Mouse (Mus musculus): ENCODE measurements at regions not wholly inside any gene's neighbourhood (a gene's known extent, or its start where the extent isn't known, plus 50 kb on each side); places are given as distances from the start of the nearest gene placed in this dataset.

DNA sequence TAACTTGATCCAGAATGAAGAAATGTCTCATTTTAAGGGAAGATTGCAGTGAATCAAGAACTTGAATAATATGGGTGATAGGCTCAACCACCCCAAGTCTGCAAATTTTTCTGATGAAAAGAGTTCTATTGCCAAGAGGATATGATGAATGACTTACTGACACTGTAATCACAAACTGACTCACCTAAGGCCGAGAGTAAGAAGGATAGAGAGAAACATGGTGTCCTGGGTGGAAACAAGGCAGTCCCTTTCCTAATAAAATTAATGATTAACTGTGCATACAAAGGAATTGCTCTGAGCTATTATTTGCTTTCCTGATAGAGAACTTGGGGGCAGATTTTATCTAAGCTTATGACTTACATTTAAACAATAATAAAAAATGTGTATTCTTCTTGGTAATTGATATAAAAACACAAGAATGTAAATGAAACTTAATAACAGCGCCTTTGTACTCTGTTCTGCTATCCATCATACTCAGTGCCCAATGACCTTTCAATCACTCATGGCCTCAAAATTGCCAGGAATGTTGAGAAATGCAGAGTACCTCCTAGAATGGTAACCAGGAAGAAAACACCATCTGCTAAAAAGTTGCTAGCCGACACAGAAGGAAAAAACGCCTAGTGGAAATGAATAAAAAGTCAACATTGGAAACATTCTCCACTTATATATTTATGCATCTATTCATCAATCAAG, 606.7 kb downstream of the Efnb2 start:
- DNase-seq (ENCODE audit: low spot score in 2 of 2): no peak

DNA sequence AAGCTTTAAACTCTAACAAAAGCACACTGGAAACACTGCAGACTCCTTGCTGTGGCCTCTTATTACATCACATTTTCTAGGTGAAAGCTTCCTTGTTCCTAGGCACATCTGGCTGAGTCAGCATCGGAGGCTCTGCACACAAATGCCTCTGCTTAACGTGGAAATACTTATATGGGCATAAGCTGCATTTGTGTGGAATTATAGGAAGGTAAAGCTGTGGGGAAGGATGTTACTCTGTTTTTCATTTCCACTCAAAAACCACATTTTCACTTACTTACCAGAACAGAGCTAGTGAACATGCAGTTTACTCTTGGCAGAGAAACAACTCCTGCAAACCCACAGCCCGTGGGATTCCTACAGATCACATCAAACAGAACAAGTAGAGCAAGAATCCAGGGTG, 609.9 kb downstream of the Efnb2 start:
- DNase-seq (ENCODE audit: low spot score in 2 of 2): peak in 1 of 2 experiments; percentile 34

DNA sequence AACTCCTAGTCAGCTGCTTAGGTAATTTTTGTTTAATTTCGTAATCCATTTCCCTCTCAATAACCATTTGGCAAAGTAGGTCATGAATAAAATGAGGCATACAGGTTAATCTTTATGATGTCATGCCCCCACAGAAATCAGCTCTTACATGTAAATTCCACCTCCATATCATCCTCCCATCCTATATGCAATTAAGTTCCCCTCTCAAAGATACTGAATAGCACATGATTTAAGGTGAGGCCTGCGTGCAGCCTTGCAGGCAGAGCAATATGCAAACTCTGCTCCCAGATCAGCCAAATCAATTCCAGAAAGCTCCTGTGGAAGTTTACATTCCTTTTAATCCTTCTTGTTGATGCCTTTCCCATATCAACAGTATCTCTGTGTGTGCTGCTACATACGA, 610.3 kb downstream of the Efnb2 start:
- no peak for DNase-seq (ENCODE audit: low spot score in 2 of 2)

DNA sequence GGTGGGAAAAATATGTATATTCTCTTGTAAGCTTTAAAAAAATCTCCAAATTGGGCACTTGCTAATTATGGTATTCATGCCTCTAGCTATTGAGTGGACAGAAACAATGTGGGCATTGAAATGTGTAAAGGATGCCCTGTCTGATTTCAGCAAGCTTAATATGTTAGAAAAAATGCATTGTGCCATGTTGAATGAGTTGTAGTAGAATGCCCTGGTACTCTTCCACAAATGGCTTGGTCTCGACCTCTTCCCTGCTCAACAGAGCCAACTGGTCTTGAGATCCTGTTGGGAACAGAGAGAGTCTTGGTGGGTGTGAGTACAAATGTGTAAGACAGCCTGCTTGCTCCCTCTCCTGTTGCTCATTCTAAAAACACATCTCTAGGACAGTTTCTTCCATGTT, 616.1 kb downstream of the Efnb2 start:
- no peak for DNase-seq (ENCODE audit: low spot score in 2 of 2)

DNA sequence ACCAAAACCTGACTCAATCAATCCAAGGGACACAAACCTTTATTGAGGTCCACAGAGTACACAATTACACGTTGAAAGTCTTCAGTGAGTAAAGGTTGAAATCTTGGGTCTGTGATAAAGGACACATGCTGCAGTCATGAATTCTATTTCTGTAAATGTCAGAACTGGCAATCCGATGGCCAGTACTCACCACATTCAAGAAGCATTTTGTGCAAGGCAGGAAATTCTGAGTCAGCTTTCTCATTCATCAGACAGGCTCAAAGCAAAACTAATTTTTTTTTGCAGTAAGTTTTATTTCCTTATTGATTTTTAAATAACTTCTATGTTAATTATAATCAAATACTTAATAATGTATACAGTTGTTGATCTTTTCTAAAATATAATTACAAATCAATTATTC, 616.7 kb downstream of the Efnb2 start:
- DNase-seq (ENCODE audit: low spot score in 2 of 2): no peak

DNA sequence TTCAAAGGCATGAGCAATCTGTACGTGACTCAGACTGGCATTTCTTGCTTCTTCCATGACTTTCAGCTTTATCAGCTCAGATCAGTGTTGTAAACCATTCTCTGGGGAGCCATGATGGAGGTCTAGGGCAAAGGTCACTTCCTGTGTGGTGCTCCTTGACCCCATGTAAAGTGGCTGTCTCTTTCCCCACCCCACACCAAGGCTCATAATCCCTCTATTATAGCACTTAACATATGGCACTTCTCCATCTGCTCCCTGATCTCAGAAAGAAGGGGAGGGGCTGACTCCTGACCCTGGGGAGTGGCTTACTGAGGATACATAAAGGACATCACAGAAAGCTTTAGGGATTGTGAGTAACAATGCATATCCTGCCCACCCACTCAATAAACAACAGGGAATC, 623.1 kb downstream of the Efnb2 start:
- no peak for DNase-seq (ENCODE audit: low spot score in 2 of 2)

DNA sequence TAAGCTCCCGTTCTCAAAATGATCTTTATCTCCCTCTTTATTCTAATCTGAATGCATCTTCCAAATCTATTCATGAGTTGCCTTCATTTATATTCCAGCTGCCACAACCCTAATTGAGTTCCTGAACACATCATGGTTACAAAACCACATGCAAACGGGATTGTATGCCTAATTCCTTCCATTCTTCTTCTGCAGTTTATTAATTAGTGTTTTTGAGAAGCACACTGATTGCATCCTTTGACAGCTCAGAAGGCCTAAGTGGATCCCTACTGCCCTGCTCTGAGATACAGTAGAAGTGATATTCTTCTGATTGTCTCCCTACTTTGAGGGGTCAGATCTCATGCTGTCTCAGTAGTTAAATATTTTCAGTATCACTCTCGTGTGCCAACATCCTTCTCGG, 649.9 kb downstream of the Efnb2 start:
- DNase-seq (ENCODE audit: low spot score in 2 of 2): no peak

DNA sequence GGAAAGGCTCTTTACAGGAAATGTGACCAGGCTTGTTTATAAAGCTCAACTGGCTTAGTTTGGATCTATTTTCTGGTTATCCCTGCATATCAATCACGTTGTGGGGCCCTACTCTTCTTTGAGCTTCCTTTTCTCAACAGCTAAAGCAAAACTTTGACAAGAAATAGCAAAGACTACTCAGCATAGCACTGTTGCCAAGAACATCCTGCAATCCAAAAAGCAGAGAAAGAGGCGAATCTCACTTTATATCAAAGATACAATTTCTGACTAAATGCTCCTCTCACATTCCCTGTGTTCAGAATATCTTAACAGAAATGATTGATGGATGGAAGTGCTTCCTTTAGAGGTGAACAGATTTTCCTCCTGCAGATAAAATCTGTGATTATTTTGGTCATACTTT, 666.1 kb downstream of the Efnb2 start:
- DNase-seq (ENCODE audit: low spot score in 2 of 2): peak; percentile 7 to 12

DNA sequence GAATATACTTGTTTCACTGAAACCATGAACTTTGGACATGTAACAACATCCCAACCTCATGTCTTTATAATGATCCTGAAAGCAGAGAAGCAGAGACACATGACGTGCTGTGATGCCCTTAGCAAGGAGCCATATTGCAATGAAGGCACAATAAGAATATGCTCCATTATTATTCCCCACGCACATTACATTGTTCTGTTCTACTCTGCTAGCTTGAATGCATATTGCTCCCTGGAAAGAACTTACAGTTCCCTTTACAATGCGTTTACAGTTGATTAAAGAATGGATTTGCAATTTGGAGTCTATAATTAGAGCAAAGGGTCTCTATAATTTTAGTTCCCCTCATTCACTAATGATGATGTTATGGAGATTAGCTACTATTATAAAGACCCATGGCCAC, 672.2 kb downstream of the Efnb2 start:
- DNase-seq (ENCODE audit: low spot score in 2 of 2): no peak

DNA sequence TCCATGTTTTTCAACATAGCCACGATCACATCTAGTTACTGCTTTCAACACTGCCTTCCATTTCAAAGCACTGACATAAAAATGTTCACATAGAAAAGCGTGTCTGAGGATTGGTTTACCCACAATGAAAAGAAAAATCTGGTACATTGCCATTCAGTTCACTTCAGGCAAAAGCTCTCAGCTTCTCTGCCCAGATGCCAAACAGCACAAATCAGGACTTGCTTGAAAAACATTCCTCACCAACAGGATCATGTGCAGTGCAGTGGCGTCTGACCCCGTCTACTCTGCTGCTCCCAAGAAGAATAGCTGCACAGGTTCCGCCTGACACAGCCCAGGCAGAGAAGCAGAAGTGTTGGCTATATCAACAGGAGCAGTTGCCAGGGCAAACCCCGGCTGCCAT, 684.0 kb downstream of the Efnb2 start:
- no peak for DNase-seq (ENCODE audit: low spot score in 2 of 2)

DNA sequence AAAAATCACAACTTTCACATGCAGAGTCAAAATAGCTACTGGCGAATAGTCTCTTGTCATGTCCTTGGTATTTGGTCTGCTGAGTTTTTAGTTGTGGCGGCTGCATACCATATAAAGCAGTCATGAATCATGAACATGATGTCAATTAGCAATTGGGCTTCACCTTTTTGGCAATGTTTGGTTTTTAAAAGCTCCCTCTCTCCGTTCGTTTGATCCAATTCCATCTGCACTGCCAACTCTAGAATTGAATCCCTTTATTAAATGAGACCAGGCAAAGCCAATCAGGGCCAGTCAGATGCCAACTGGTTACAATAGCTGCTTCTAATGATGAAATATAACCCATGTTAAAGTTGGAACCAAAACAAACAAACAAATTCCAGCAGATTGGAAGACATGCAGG, 687.3 kb downstream of the Efnb2 start:
- no peak for DNase-seq (ENCODE audit: low spot score in 2 of 2)

DNA sequence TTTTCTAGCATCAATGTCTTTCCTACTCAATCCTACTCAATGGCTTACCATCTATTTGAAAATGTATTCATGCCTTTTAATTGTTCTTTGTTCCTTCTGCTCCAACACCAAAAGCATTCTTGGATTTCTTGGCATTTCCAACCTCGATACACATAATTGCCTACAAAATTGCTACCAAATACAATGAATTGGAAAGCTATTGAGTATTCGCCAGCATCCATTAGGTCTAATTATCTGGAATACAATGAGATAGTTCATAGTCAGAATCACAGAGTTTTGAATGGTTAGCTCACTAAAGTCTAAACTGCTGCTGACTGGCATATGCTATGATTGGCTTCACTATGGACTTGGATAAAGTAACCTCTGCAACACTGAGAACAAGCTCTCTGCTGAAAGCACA, 696.8 kb downstream of the Efnb2 start:
- DNase-seq (ENCODE audit: low spot score in 2 of 2): no peak

DNA sequence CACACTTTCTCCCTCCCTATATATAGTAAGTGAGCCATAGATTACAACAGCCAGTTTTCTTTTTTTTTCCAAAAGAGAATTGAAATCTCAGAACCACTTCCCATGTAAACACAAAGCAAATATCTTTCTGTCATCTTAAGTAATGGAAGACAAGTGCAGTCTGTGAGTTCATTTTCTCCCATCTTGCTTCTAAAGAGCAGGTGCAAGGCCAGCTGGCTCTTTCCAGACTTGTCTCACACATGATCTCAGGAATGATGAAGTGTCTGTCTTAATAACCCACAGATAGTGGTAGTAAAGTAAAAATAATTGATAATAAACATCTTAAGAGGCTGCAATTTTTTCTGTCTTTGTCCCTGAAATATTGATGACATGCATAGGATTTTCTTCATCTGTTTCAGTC, 704.3 kb downstream of the Efnb2 start:
- DNase-seq (ENCODE audit: low spot score in 2 of 2): no peak

DNA sequence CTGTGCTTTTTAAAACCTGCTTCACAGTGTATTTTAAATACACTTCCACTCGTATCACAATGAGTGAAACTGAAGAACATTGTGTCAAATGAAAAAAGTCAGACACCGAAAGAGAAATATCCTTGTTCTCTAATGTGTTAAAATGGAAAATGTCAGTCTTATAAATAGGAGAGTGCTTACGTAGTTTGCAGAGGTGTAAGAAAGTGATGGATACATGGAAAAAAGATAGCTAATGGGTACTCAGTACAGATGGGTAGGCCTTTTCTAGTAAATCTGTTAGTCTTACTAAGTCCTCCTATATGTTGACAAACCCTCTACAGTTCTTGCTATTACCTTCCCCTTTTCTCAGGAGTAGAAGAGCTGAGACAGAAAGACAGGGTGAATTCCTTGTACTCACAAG, 706.2 kb downstream of the Efnb2 start:
- no peak for DNase-seq (ENCODE audit: low spot score in 2 of 2)

DNA sequence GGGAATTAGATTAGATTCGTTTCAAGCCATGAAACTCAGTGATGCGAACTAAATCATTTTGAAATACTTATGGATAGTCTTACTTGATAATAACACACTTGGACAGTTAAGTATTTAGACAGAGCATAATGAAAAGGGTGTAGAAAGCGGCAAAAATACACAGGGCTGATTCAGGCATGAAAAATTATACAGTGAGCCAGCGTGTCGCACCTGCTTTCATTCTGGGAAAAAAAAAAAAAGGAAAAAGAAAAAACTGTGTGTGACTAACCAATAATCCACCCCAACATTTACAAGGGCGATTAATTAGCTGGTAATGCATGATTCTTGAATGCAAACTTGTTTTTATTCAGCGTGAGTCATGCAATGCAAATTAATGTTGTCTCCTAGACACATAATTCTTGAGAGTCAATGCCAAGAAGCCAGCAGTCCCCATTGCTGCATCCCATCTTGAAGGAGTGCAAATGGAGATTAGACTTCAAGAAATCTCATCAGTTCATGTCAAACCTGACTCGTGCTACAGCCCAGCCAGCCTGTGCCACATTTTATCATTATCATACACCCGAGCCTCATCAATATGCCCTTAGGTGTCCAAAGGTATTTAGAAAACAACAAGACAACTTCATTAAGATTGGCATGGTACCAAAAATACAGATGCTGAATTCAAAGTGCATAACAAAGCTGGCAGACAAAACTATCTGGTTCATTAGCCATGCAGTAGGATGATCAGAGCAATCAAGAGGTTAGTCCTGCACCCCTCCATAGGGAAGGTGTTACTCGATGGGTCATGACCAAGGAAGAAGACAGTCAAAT, 714.9 kb downstream of the Efnb2 start:
- no peak for DNase-seq (ENCODE audit: low spot score in 2 of 2)

DNA sequence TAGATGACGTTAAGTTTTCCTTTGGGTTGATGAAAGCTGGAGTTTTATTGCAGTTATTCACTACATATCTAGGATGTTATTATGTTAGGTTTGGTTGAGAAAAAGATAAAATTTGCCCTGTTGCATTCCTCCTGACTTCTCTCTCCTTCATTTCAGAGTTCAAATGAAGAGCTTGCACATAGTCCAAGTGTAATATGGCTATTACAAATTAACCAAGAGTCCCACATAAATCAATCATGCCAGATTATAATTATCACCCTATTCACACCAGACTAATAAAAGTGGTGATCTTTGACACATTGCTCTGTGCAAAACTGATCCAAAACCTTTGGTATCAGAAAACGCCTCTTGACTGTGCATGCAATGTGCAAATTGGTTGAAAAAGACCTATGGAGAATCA, 724.4 kb downstream of the Efnb2 start:
- DNase-seq (ENCODE audit: low spot score in 2 of 2): no peak

DNA sequence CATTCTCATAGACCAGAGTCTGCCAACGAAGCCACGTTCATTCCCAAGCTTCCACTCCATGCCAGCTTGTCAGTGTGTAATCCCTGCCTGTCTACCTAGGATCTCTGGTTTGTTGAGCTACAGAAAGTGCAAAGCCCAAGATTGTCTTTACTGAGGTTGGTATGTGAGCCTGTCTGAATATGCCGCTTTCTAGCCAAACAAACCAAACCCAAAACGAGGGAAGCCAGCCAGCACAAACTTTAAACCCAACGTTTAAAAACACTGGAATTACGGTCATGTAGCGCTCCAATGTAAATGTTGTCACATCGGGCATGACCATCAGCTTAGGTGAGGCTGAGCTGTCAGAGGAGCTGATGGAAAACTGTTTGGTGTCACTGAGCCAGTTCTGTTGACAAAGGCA, 741.6 kb downstream of the Efnb2 start:
- DNase-seq (ENCODE audit: low spot score in 2 of 2): no peak

DNA sequence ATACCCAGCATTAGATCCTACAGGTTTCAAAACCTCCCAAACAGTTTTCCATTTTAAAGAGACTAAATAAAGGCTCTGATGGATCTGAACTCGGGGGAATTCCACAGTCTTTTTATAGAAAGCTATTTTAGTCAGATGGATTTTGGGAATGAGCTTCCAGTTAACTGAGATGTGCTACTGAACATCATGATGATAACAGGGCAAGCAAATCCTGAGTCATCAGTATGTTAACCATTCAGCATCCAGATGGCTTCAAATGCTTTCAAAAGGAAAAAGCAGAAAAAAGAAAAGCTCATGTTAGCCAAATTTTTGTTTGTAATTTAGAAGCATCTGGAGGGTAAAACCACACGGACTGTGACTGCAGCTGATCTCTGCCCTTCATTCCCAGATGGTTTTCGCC, 766.7 kb downstream of the Efnb2 start:
- peak in 1 of 2 experiments; percentile 6 for DNase-seq (ENCODE audit: low spot score in 2 of 2)

DNA sequence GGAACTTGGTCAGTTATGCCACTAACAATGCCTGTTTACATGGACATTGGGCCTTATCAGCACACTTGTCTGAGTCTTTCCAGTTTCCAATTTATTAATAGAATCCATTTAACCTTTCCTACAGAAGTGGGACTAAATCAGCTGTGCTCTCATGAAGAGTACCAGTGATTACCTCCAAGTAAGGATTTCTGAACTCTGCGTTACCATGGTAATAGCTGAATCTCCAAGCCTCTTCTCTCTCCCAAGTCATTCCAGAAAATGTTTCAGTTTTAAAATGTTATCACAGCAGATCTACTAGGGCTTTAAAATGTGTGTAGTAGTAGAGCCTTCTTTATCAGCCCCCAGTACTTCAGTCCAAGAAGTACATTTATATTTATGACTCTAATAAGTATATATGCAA, 807.9 kb downstream of the Efnb2 start:
- peak; percentile 4 to 16 for DNase-seq (ENCODE audit: low spot score in 2 of 2)

DNA sequence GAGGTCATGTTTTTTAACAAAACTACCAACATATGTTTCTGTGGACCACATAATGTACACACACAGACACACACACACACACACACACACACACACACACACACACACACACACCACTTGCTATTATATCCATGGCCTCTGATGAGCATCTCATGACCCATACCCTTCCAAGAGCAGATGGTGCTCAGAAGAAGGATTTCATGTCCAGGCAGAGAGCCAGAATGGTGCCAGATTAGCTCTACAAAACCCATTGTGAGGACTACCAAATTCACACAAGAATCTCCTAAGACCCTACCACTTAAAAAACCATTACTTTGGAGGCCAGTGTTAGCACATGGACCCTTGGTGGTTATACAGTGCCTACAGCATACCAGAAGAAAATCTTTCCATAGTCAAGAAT, 810.5 kb downstream of the Efnb2 start:
- DNase-seq (ENCODE audit: low spot score in 2 of 2): no peak

DNA sequence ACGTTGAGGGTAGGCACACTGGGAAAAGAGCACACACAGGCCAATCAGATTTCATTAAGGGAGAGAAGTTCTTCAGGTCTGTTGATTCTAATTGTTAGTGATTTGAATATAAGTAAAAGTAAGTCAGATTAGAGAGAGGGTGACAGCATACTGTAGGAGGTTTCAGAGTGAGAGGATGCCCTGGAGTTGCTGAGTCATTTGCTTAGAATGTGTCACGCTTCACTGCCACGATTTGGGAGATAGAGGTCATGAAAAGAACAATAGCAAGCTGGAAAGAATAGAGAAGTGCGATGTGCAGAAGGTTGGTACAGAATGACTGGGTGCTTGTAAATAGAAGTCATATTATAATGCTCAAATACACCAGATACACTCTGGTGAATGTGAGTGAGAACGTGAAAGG, 829.1 kb downstream of the Efnb2 start:
- no peak for DNase-seq (ENCODE audit: low spot score in 2 of 2)

DNA sequence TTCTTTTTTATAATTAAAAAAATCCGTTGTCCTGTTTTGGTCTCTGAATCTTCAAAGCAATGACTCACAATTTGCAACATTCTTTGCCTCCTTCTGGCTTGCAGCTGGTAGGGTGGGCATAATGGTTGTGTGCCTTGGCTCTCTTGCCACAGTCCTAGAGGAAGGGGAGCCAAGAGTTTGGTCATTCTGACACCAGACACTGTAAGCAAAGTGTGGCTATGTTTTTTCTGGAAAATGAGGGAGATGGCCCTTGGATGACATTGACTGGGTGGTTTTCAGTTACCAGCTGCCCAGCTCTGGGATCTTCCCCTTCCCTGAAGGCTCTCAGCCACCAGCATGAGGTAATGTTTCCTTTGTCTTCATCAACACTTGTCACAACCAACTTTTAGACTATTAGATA, 833.2 kb downstream of the Efnb2 start:
- DNase-seq (ENCODE audit: low spot score in 2 of 2): no peak

DNA sequence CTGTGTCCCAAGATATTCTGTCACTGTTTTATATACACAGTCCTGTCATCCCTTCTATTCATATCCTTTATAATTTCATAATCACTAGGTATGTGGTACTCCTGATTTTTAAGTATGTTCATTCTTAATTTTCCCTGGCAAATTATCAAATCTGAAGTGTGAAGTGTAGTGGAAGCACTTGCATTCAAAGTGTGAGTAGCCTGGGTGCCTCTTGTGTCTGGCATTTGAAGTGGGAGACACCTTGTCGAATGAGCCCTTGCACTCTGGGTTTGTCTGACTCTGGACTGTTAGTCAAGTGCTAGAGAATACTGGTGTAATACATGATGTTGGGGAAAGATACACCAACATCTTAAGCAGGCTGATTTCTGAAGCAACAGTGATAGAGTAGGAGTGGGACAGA, 852.6 kb downstream of the Efnb2 start:
- no peak for DNase-seq (ENCODE audit: low spot score in 2 of 2)

DNA sequence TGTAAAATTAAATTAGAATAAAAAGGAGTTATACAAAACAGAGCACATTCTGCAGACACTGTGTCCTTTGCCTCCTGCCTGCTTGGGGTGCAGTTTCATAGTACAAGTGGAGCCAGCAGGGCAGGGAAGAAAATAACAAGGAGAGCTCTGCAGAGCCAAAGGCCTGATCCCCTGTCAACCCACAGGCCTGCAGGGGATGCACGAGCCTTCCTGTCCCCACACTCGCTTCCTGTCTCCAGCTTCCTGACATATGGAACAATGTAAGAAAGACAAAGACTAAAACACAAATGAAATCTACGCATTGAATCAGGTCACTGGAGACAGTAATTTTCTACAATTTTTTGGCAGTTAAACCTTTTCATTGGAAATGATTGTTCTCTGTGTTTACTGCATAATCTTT, 861.8 kb downstream of the Efnb2 start:
- no peak for DNase-seq (ENCODE audit: low spot score in 2 of 2)
